Mouse (Mus musculus) E14TG2a.4 (cell line): ENCODE measurements around the gene Nudt19.

ENCODE experiments used
- CTCF ChIP-seq: conservative IDR thresholded peaks from 2 replicates; pipeline ENCODE4 v1.5.1; 2014; ENCODE audit warnings: low read length
- NANOG ChIP-seq: IDR thresholded peaks from 2 replicates; pipeline ENCODE4 v1.6.1; 2014; ENCODE audit warnings: borderline replicate concordance, low read length, mixed read lengths

DNA sequence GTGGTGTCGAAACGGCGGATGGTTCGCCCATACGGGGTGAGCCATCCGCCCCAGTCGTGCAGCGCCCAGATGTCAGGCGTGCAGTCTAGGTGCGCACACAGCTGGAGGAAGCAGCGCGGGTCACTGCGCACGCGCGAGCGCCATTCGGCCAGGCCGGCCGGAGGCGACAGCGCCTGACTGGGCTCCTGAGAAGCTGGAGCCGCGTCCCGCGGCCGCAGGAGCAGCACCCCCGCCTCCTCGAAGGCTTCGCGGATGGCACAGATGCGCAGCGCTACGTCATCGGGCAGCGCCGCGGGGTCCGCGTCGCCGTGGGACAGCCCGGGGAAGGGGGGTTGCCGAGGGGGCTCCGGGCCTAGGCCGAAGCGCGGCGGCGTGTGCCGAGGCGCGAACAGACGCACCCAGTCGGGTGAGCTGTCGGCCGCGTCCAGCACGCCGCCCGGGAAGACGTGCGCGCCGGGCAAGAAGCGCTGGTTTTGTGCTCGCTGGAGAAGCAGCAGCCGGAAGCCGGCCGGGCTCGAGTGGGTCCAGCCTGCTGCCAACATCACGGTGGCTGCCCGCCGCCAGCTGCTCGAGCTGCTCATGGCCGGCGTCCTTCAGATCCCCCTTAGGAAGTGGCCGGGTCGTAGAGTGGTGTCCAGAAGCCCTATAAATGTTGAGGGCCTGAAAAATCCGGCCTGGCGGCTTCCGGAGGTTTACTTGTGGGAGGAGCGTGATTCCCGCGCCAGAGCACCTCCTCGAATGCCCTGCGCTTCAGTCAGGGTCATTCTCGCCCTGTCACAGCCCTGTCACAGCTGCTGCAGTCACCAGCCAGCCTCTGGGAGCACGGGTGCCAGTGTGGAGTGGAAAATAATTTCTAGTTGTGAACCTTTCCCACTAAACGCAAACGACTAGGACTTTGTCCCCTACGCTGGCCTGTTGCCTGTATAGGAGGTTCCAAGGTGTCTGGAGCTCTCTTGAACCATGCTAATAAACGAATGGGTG lies 590 bp downstream of the Nudt19 start:
- TF ChIP-seq CTCF (no peak), NANOG (no peak)
